Mouse (Mus musculus): ENCODE measurements around the gene Gdf11.

DNA sequence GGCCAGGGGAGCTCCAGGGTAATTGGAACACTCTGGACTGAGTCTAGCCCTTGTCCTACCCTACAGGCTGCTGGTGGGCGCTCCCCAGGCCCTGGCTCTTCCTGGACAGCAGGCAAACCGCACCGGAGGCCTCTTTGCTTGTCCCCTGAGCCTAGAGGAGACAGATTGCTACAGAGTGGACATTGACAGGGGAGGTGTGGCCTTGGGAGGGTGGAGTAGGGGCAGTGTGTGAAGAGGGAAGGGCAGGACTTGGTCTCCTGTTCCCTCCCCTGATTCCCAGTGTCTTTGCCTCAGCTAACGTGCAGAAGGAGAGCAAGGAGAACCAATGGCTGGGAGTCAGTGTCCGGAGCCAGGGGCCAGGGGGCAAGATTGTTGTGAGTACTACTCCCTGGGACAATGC lies 47.5 kb upstream of the Gdf11 start:
- TF ChIP-seq GATA1 (IDR thresholded peaks at IDR 0.05; ENCODE audit: borderline replicate concordance, low read length) (no peak), FLI1 (IDR thresholded peaks at IDR 0.05; ENCODE audit: low read length) (no peak)
